Mouse (Mus musculus) intestine, embryonic 15.5 days (tissue): ENCODE results near the gene Phtf1. TPM values are rescaled to one million over a fixed set of nuclear protein-coding genes. Genes with fewer than 3 reads are reported as not detected.

Source experiments
- ATAC-seq: fragments of 200-750 bp; cut with Nextera tagmentation; 2 replicates; pipeline ENCODE4 v1.8.0; 2017; ENCODE audit warnings: moderate TSS enrichment, moderate library complexity
- H3K27ac ChIP-seq: fragments of 300-500 bp; sonication (generic); 2 replicates; pipeline ENCODE4 v1.5.1; 2015; ENCODE audit warnings: mild to moderate bottlenecking, inconsistent platforms
- H3K27me3 ChIP-seq: fragments of 300-500 bp; sonication (generic); replicated peaks from 2 replicates; pipeline ENCODE4 v1.6.1; 2015; ENCODE audit warnings: inconsistent platforms
- H3K36me3 ChIP-seq: fragments of 300-500 bp; sonication (generic); 2 replicates; pipeline ENCODE4 v1.6.1; 2015; ENCODE audit warnings: inconsistent platforms
- H3K4me1 ChIP-seq: fragments of 300-500 bp; sonication (generic); replicated peaks from 2 replicates; pipeline ENCODE4 v1.6.1; 2015; ENCODE audit warnings: inconsistent platforms
- H3K4me2 ChIP-seq: fragments of 300-500 bp; sonication (generic); replicated peaks from 2 replicates; pipeline ENCODE4 v1.6.1; 2015; ENCODE audit warnings: mild to moderate bottlenecking, inconsistent platforms
- H3K4me3 ChIP-seq: fragments of 300-500 bp; sonication (generic); replicated peaks from 2 replicates; pipeline ENCODE4 v1.5.1; 2015; ENCODE audit warnings: inconsistent platforms
- H3K9ac ChIP-seq: fragments of 300-500 bp; sonication (generic); 2 replicates; pipeline ENCODE4 v1.6.1; 2015; ENCODE audit warnings: inconsistent platforms
- H3K9me3 ChIP-seq: fragments of 300-500 bp; sonication (generic); 2 replicates; pipeline ENCODE4 v1.6.1; 2016; ENCODE audit warnings: inconsistent platforms
- WGBS: fragments of 180-500 bp; shearing (Covaris S2); methylation state at CpG from one replicate; pipeline ENCODE4 v1.1.7; 2015; 5-methylcytosine and 5-hydroxymethylcytosine counted together
- polyA plus RNA-seq: library from polyadenylated mRNA; unstranded; fragments of >200 nt; fragmentation: Nextera tagmentation; extraction: Ambion mirVana; gene quantifications from 2 replicates; pipeline ENCODE4 v1.2.1, GENCODE M21; 2015

Gene Phtf1
- polyA plus RNA-seq, 1 experiment from 2014 or later: 18.9 TPM

DNA sequence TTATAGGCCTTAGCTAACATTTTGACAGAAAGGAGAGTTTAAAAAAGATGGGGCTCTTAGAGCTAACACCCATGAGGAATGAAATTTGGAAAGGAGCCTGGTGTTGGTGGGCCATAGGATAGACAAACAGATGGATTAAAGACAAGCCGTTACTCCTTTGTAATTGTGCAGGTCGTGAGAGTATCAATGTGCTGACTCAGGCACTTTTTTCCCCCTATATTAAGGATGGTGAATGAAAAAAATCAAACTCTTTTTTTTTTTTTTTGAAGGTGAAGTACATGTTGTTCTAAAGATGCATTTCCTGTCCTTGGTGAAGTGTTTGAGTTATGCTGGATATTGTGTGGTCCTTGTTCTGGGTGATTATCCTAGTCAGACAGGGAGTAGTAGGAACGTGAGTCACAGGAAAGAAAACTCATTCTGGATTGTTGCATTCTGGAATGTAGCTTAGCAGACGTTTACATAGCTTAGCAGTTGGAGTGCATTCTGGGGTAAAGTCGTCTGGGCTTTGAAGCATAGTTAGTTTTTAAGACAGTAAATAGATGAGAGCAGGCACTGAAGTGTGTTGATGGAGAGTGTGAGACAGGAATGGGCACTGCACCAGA is 20.0 kb downstream of the Phtf1 start:
- H3K27me3 ChIP-seq: no peaks in the 10 kb centered on the region
- H3K4me1 ChIP-seq: no peaks in the 10 kb centered on the region
- H3K9me3 ChIP-seq: no peaks in the 10 kb centered on the region
- no peak overlapping the region for H3K4me3 ChIP-seq
- H3K9ac ChIP-seq: no peak overlapping the region
- WGBS: 36% methylated on average over 5 of the region's 5 CpGs
- ATAC-seq: no peak
- no peaks in the 10 kb centered on the region; the same call in 1 of the 2 replicates for H3K36me3 ChIP-seq
- H3K27ac ChIP-seq: no peak overlapping the region
- H3K4me2 ChIP-seq: no peak overlapping the region

DNA sequence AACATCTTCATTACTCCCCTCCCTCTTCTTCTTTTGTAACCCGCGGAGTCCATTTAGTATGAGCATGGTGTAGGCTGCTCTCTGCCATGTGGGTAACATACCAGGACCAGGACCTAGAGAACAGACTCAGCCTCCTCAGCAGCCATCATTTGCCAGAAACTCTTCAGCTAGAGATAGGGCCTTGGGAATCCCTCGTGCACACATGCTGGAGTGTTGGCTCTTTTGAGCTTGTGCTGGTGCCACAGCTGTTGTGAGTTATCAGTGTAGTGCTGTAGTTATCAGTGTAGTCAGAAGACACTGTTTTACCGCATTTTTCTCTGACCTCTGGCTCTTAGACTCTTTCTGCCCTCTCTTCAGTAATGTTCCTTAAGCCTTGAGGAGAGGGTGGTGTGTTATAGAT is 21.4 kb downstream of the Phtf1 start:
- ATAC-seq: no peak
- no peak overlapping the region for H3K9ac ChIP-seq
- H3K36me3 ChIP-seq: no peaks in the 10 kb centered on the region; the same call in 1 of the 2 replicates
- WGBS: 89% methylated on average over 4 of the region's 4 CpGs
- H3K4me1 ChIP-seq: no peaks in the 10 kb centered on the region
- H3K9me3 ChIP-seq: no peaks in the 10 kb centered on the region
- H3K27ac ChIP-seq: no peak overlapping the region
- H3K4me2 ChIP-seq: no peak overlapping the region
- H3K27me3 ChIP-seq: no peaks in the 10 kb centered on the region
- H3K4me3 ChIP-seq: no peak overlapping the region

DNA sequence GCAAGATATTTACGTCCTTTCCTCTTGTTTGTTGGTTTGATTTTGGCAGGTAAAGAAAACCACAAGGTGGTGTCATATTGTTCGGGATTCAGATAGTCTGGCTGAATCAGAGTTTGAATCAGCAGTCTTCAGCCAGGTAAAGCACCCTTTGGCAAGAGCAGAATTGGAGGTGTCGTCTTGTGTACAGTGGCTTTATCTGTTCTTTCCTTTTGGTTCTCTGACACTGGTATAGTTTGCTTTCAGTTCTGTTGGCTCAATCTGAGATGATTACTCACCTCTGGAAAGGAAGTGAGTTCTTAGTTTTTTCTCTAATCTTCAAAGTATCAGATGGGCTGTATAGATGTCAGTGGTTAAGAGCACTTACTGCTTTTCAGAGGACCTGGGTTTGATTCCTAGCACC is 23.4 kb downstream of the Phtf1 start:
- no peak overlapping the region for H3K9ac ChIP-seq
- H3K9me3 ChIP-seq: no peaks in the 10 kb centered on the region
- H3K27ac ChIP-seq: no peak overlapping the region
- H3K27me3 ChIP-seq: no peaks in the 10 kb centered on the region
- no peak overlapping the region for H3K4me3 ChIP-seq
- no peak overlapping the region for H3K4me2 ChIP-seq
- no peak for ATAC-seq
- WGBS: 88% methylated on average over 3 of the region's 3 CpGs
- no peaks in the 10 kb centered on the region; the same call in 1 of the 2 replicates for H3K36me3 ChIP-seq
- H3K4me1 ChIP-seq: no peaks in the 10 kb centered on the region

DNA sequence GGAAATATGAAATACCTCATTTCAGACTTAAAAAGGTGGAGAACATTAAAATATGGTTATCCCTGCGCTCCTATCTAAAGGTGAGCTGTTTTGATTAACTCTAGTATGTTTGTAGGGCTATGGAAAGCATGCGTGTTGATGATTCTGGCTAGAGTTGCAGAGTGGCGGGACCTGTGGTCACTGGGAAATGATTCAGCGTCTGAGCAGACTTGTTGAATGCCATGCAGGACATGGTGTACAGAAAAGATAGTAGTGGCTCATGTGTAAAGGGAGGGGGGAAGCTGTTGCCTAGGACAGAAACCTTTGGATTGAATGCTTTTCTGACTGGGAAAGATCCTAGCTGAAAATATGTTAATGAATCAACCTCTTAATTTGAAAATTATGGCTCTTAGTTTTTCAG is 30.8 kb downstream of the Phtf1 start:
- no peaks in the 10 kb centered on the region for H3K4me1 ChIP-seq
- WGBS: 93% methylated on average over 4 of the region's 4 CpGs
- ATAC-seq: no peak
- no peak overlapping the region for H3K4me3 ChIP-seq
- no peaks in the 10 kb centered on the region for H3K9me3 ChIP-seq
- H3K27ac ChIP-seq: no peak overlapping the region
- no peak overlapping the region for H3K9ac ChIP-seq
- H3K27me3 ChIP-seq: no peaks in the 10 kb centered on the region
- H3K36me3 ChIP-seq: peaks cover 4% of the 10 kb centered on the region; the same call in 1 of the 2 replicates
- H3K4me2 ChIP-seq: no peak overlapping the region

DNA sequence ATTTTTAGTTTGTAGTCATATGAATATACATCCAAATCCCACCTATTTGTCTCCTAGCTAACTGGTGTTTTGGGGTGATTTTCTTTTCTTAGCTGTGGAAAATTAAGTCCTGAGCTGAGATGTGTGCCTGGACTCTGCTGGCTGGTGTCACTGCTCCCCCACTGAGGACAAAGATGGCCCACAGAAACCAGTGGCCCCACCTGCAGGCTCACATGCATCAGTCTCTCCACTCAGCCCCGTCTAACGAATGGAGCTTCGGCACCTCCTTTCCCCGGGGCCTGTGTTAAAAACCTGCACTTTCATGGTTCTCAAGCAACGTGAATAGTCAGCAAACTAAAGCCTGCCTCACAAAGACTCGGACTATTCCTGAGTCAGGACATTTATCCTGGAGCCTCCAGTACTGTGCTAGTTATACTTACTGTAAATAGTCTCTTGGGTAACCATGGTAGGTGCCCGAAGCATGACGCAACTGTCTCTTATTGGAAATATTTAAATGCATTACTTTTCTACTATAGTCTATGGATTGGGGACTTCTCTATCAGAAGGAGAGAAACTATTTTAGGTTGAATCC is 39.1 kb downstream of the Phtf1 start:
- Histone ChIP-seq H3K4me1 (no peaks in the 10 kb centered on the region), H3K4me3 (no peak overlapping the region), H3K27ac (no peak overlapping the region), H3K27me3 (no peaks in the 10 kb centered on the region), H3K4me2 (no peak overlapping the region), H3K9ac (no peak overlapping the region), H3K36me3 (peaks cover 9% of the 10 kb centered on the region; the same call in 1 of the 2 replicates), H3K9me3 (no peaks in the 10 kb centered on the region)
- no peak for ATAC-seq
- WGBS: 91% methylated on average over 8 of the region's 8 CpGs

DNA sequence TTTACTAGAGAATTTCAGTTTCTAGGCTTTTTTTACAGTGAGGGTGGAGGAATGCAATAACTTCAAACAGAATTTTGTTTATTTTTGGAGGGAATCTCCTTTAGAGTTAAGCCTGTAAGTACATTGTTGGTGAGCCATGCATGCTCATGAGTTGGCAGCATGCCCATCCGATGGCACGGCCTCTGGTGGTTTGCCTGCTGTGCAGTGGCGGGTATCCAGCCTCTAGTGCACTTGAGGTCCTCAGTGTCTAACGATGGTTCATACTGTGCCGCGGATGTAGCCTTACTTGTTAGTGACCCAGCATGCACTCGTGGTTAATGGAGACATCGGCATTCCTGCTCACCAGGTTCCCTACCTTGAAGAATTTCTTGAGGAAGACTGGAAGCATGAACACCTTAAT is 39.6 kb downstream of the Phtf1 start:
- ATAC-seq: no peak

DNA sequence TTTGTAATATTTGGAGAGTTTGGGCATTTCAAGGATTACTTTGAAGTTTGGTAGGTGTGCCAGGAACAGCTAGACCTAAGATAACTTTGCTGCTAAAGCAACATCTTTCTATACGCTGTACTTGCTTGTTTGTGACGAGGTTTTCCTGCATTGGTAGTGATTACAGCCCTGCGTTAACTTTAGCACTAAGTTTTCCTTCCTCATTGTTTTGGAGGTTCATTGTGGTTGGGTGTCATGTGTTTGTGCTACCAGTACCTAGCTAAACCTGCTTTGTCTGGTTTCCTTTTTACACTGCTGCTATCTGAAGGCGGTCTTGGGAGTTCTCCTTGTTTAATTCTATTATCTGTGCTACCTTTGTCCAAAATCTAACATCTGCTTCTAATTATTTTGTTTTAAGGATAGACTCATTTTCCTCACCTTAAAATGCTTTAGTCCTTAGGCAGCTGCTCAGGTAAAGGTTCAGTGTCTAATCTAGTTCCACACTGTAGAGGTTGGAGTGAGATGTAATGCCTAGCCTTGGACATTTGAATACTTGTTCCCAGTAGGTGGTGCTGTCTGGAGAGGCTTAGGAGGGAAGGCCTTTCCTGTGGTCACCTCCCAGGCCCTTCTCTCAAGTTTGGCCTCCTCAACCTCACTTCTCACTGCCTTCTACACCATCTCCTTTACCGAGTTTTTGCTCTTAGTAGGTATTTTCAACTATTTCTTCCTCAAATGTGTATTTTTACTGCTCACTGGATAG is 42.2 kb downstream of the Phtf1 start:
- no peak overlapping the region for H3K9ac ChIP-seq
- no peak for ATAC-seq

More for the DNA sequence above, 39.6 kb downstream of the Phtf1 start:
- peaks cover 9% of the 10 kb centered on the region; the same call in 1 of the 2 replicates for H3K36me3 ChIP-seq
- no peaks in the 10 kb centered on the region for H3K4me1 ChIP-seq
- H3K9me3 ChIP-seq: no peaks in the 10 kb centered on the region
- no peak overlapping the region for H3K27ac ChIP-seq
- no peak overlapping the region for H3K4me3 ChIP-seq
- H3K4me2 ChIP-seq: no peak overlapping the region
- no peaks in the 10 kb centered on the region for H3K27me3 ChIP-seq
- no peak overlapping the region for H3K9ac ChIP-seq
- WGBS: 85% methylated on average over 8 of the region's 8 CpGs

DNA sequence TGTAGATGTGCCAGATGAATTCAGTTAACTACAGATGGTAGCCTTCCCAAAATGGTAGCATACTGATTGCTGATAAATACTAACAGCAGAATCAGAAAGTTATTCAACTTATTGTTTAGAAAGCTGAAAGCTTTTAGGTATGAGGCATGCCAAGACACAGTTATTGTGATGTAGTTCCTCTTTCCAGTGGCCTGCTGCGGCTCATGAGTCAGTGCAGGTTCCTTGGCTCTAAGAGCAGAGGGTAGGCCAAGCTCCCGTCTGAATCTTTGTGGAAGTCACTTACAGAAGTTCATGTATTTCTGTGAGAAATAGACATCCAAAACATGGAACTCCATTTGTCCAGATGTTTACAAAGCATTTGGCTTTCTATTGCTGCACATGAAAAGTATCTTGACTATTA is 44.1 kb downstream of the Phtf1 start:
- H3K36me3 ChIP-seq: 0 out of 2 replicates have a peak, but pooled peaks cover 6% of the 10 kb centered on the region
- WGBS: 80% methylated on average over 2 of the region's 2 CpGs
- H3K27ac ChIP-seq: no peak overlapping the region
- no peak overlapping the region for H3K4me3 ChIP-seq
- no peak overlapping the region for H3K9ac ChIP-seq
- no peaks in the 10 kb centered on the region for H3K9me3 ChIP-seq
- H3K4me1 ChIP-seq: no peaks in the 10 kb centered on the region
- H3K27me3 ChIP-seq: no peaks in the 10 kb centered on the region
- ATAC-seq: no peak
- H3K4me2 ChIP-seq: no peak overlapping the region

More for the DNA sequence above, 42.2 kb downstream of the Phtf1 start:
- no peak overlapping the region for H3K4me3 ChIP-seq
- WGBS: 88% methylated on average over 5 of the region's 5 CpGs
- no peak overlapping the region for H3K27ac ChIP-seq
- H3K27me3 ChIP-seq: no peaks in the 10 kb centered on the region
- no peaks in the 10 kb centered on the region for H3K9me3 ChIP-seq
- H3K4me1 ChIP-seq: no peaks in the 10 kb centered on the region
- no peak overlapping the region for H3K4me2 ChIP-seq
- peaks cover 5% of the 10 kb centered on the region; the same call in 1 of the 2 replicates for H3K36me3 ChIP-seq

DNA sequence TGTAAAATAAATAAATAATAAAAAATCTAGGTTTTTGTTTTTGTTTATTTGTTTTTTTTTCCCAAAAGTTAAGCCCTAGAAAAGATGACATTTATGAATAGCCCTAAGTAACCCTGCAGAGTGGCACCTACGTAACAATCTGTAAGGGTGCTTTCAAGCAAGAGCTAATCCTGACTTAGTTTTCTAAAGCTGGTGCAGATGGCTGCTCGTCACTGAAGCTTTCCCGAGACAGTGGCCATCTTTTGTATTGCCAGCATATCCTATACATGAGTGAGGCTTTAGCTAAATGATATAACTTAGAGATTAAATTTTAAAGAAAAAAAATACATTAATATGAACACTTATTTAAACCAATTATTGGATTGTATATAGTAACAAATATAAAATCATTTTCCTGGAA is 50.0 kb downstream of the Phtf1 start:
- Histone ChIP-seq H3K4me3 (no peak overlapping the region), H3K27ac (no peak overlapping the region), H3K4me1 (no peaks in the 10 kb centered on the region), H3K9me3 (no peaks in the 10 kb centered on the region), H3K27me3 (no peaks in the 10 kb centered on the region), H3K36me3 (peaks cover 10% of the 10 kb centered on the region), H3K9ac (no peak overlapping the region), H3K4me2 (no peak overlapping the region)
- ATAC-seq: no peak
- 93% methylated on average over 3 of the region's 3 CpGs for WGBS

DNA sequence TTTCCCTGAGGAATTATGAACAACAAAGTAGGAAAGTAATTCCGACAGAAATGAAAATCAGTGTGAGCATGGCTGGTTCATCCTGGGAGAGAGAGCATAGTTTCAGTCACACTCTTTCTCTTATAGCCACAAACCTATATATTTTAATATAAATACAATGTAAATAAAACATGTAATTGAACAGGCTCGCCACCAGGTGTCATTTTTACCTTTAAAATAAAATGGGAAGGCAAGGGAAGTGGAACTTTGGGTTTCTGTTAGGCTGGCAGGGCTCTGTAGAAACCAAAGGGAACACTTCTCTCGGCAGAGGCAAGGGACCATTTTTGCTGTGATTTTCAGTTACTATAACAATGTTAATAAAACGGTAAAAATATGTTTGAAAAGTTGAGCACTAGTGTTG is 51.5 kb downstream of the Phtf1 start:
- H3K4me2 ChIP-seq: no peak overlapping the region
- no peaks in the 10 kb centered on the region for H3K9me3 ChIP-seq
- 59% methylated on average over 4 of the region's 4 CpGs for WGBS
- peaks cover 10% of the 10 kb centered on the region for H3K36me3 ChIP-seq
- no peak for ATAC-seq
- no peak overlapping the region for H3K9ac ChIP-seq
- H3K27me3 ChIP-seq: no peaks in the 10 kb centered on the region
- H3K27ac ChIP-seq: no peak overlapping the region
- no peak overlapping the region for H3K4me3 ChIP-seq
- no peaks in the 10 kb centered on the region for H3K4me1 ChIP-seq

DNA sequence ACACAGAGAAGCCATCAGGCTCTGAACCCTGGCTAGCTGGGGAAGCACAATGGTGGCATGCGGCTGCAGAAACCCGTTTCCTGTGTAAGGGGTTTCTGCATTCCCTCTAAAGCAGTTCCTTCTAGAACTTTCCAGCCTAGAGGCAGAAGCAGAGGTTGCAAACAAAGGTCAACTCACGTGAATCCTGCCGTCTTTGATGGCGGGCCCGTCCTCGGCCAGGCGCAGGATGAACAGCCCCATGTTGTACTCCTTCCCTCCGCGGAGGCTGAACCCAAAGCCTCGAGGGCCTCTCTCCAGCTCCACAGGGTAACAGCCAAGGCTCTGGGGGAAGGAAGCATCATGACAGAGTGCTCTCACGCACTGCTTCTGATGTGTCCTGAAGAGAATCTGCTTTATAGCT is 52.2 kb downstream of the Phtf1 start:
- ATAC-seq: no peak
- Histone ChIP-seq H3K9ac (no peak overlapping the region), H3K36me3 (peaks cover 9% of the 10 kb centered on the region), H3K27me3 (no peaks in the 10 kb centered on the region), H3K4me1 (no peaks in the 10 kb centered on the region), H3K9me3 (no peaks in the 10 kb centered on the region), H3K27ac (no peak overlapping the region), H3K4me2 (no peak overlapping the region), H3K4me3 (no peak overlapping the region)
- 75% methylated on average over 12 of the region's 12 CpGs for WGBS

DNA sequence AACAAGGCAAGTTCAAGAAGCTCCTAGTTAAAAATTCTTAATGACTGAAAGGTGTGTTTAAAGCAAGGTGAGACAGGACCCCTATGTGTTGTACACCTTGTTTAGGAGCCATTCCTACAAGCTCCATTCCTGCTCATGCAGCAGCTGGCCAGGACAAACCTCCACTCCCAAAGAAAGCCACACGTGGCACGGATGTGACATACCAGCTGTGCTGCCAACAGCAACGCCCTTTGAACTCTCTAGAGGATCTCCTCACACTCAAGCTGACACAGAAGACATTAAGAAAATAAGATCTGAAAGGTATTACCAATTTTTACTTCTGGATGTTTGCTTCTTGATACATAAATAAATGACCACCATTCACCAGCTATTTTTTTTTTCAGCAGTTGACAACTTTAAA is 59.0 kb downstream of the Phtf1 start:
- Histone ChIP-seq H3K27ac (no peak overlapping the region), H3K4me2 (no peak overlapping the region), H3K9me3 (no peaks in the 10 kb centered on the region), H3K36me3 (peaks cover 7% of the 10 kb centered on the region; the same call in 1 of the 2 replicates), H3K4me1 (no peaks in the 10 kb centered on the region), H3K27me3 (no peaks in the 10 kb centered on the region), H3K4me3 (no peak overlapping the region), H3K9ac (no peak overlapping the region)
- ATAC-seq: no peak
- 53% methylated on average over 3 of the region's 3 CpGs for WGBS
